Mouse (Mus musculus) monocyte, adult 5-6 weeks (primary cell): ENCODE results near the gene Wnt11. TPM values are rescaled to one million over a fixed set of nuclear protein-coding genes. Genes with fewer than 3 reads are reported as not detected.

Experiments
- ATAC-seq: fragments of 153-309, 156-312 bp; replicated peaks from 2 replicates; pipeline ENCODE4 v1.8.0; 2017; ENCODE audit warnings: mild to moderate bottlenecking; ENCODE audit not compliant: low TSS enrichment, insufficient number of reproducible peaks, severe bottlenecking, poor library complexity, low FRiP score
- total RNA-seq: library from RNA; stranded (forward); fragments of 200-1000, 200-491, 200-594 nt; gene quantifications from 3 replicates; pipeline ENCODE4 v1.2.3, GENCODE M21; 2017

Wnt11 gene
- total RNA-seq, 1 experiment from 2014 or later = 6.3 TPM

- ATAC-seq = no peak
Measured at GRCm38 (mm10) chr7:98894305-98894704, 59.4 kb downstream of the Wnt11 start.

- ATAC-seq = no peak
Measured at GRCm38 (mm10) chr7:98894768-98895167, 59.9 kb downstream of the Wnt11 start.

- no peak for ATAC-seq
Measured at GRCm38 (mm10) chr7:98895501-98896095, 60.7 kb downstream of the Wnt11 start.

DNA sequence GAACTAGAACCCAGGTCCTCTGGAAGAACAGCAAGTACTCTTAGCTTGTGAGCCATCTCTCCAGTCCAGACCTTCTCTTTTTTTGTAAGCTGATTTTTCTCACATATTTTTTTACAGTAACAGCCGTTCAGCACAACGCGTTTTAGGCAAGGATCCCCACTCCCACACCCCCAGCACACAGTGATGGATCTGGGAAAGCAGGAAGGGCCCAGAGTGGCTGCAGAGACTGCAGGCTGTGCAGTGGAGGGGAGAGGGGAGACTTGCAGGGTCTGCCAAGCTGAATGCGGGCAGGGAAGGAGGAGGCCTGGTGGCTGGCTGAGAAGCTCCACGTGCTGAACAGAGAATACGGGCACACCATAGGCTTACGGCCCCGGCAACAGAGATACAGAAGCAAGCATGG, 62.4 kb downstream of the Wnt11 start:
- no peak for ATAC-seq

- no peak for ATAC-seq
Measured at GRCm38 (mm10) chr7:98899815-98900214, 64.9 kb downstream of the Wnt11 start.

DNA sequence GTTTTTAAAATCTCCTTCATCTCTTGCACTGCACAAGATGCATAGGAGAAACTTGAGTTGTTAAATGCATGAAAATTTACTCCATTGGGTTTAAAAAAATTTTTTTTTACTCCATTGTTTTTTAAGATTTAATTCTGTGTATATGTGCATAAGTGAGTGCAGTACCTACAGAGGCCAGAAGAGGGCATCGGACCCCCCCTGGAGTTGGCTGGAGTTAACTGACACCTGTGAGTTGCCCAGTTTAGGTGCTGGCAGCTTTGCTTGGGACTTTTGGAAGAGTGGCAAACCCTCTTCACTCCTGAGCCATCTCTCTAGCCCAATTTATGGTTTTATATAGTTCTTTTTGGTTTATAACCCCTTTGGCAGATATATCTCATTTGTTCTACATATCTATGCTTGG, 66.2 kb downstream of the Wnt11 start:
- no peak for ATAC-seq

DNA sequence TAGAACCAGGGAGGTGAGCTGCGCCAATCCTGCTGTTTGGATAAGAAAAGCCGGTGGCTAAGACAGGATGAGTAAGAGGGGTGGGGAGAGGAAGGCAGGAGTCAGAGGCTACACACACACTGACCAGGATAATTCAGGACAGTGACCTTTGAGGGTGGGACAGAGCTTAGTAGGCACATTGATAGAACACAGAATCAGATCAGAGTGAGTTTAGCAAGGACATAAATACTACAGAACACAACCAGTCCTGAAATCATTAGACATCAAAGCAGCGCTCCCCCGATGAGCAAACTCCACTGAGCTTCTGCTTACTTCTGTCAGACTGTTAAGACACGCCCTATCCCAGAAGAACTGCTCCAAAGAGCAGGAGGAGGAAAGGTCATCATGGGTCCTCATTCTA, 69.0 kb downstream of the Wnt11 start:
- no peak for ATAC-seq

Other genes with a start within 250 kb of the Wnt11 start
- 40.2 to 72.1 TPM (median 41.5 TPM) in 3 replicates for gene Emsy, start 178.3 kb upstream of the Wnt11 start, total RNA-seq
- 32.9 to 43.6 TPM (median 40.7 TPM) in 3 replicates for gene Thap12, start 132.0 kb upstream of the Wnt11 start, total RNA-seq